Mouse (Mus musculus) kidney, adult 18-20 months (tissue): ENCODE results near the gene Ninj1.

Source experiments
- DNase-seq: peaks from one replicate; pipeline ENCODE4 v3.0.0; 2021

Ninj1 gene

GRCm38 (mm10) chr13:49237617-49238016, 50.3 kb downstream of the Ninj1 start:
- no peak for DNase-seq

- DNase-seq = no peak
These were observed 51.5 kb downstream of the Ninj1 start for GRCm38 (mm10) chr13:49238737-49239136.

GRCm38 (mm10) chr13:49242321-49243065, 55.2 kb downstream of the Ninj1 start:
- DNase-seq = no peak

- DNase-seq = no peak
These were observed 56.2 kb downstream of the Ninj1 start for GRCm38 (mm10) chr13:49243492-49243891.

- peak; percentile 77 for DNase-seq
These were observed 58.0 kb downstream of the Ninj1 start for GRCm38 (mm10) chr13:49245251-49245650.
